Mouse (Mus musculus): Measurements from ENCODE around the gene Cdrt4. TPM values are rescaled to one million over a fixed set of nuclear protein-coding genes. Genes with fewer than 3 reads are reported as not detected.

Gene Cdrt4
- polyA plus RNA-seq (2012; rRNA removed), result 0.30 and 0.34 TPM in 2 replicates

DNA sequence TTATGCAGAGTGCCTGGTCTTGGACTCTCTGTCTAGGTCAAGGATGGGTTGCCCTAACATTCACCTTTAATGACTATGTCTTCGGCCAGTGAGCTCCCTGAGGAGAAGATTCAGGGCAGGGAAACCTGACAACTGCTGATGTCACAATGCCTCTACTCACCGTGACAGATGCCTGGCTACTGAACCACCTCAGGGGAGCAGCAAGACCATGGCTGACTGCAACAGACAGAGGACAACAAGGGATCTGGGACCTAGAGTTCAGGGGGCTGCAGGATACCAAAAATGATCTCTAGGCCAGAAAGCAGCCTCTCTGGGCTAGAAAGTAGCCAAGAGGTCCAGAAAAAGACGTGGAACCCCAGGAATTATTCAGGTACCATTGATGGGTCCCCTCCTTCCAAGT, at the start of gene Cdrt4:
Cdrt4 (plus strand) TSS at position 182 of the 400 bp plus-strand sequence.

Other genes with a start within 250 kb of the Cdrt4 start
- 8.1 and 10.9 TPM in 2 replicates for gene Zfp287, start 219.3 kb upstream of the Cdrt4 start, polyA plus RNA-seq (2012; rRNA removed)
- not detected in 2 replicates for gene Gm10428, start 198.1 kb upstream of the Cdrt4 start, polyA plus RNA-seq (2012; rRNA removed)
- 18.7 and 21.9 TPM in 2 replicates for gene Zfp286, start 161.7 kb upstream of the Cdrt4 start, polyA plus RNA-seq (2012; rRNA removed)
- gene Trim16, start 131.0 kb upstream of the Cdrt4 start, polyA plus RNA-seq (2012; rRNA removed), result 2.3 and 5.5 TPM in 2 replicates
- 0.28 and 0.50 TPM in 2 replicates for gene Fbxw10, start 104.1 kb upstream of the Cdrt4 start, polyA plus RNA-seq (2012; rRNA removed)
- gene Tvp23b, start 71.7 kb upstream of the Cdrt4 start, polyA plus RNA-seq (2012; rRNA removed), result 20.5 and 30.8 TPM in 2 replicates
- gene Tekt3, start 110.5 kb downstream of the Cdrt4 start, polyA plus RNA-seq (2012; rRNA removed), result 0.04 TPM in 1 of 2 replicates, not detected in the other
- 10.5 and 23.5 TPM in 2 replicates for gene Pmp22, start 177.8 kb downstream of the Cdrt4 start, polyA plus RNA-seq (2012; rRNA removed)

All from central nervous system, embryonic 11.5 days (tissue).